Mouse (Mus musculus): ENCODE measurements around the gene Sh3kbp1. TPM values are rescaled to one million over a fixed set of nuclear protein-coding genes. Genes with fewer than 3 reads are reported as not detected.
"Not testable (repeated sequence)": the region's sequence is repeated elsewhere in the genome, so short reads cannot be mapped to it uniquely, and the experiment has no call there.

Gene Sh3kbp1
- 134 and 139 TPM in 2 replicates for polyA plus RNA-seq (2012; ENCODE audit: insufficient read depth, insufficient read length, missing spikeins)

- Histone ChIP-seq H3K4me1 (ENCODE audit: control insufficient read depth, insufficient read depth, low read length) (peaks cover 7% of the 10 kb centered on the region), H3K27ac (ENCODE audit: insufficient read depth, low read depth, low read length) (peak within 1 kb of the TSS; percentile 71), H3K4me3 (ENCODE audit: insufficient read depth, low read length) (peak within 1 kb of the TSS; percentile 92)
- no peak for TF ChIP-seq POLR2A (IDR thresholded peaks at IDR 0.05; ENCODE audit: borderline replicate concordance, low read depth, low read length)
- no peak for TF ChIP-seq CTCF (IDR thresholded peaks at IDR 0.05; ENCODE audit: low read depth, low read length)
Observed at GRCm38 (mm10) chrX:159626907-159627587, at the start of gene Sh3kbp1. Sh3kbp1 (plus strand) TSS chrX:159627272.

GRCm38 (mm10) chrX:159584738-159585137 is 42.3 kb upstream of the Sh3kbp1 start:
- not testable (repeated sequence) for H3K4me1 ChIP-seq (ENCODE audit: control insufficient read depth, insufficient read depth, low read length); H3K4me3 ChIP-seq (ENCODE audit: insufficient read depth, low read length); H3K27ac ChIP-seq (ENCODE audit: insufficient read depth, low read depth, low read length)

GRCm38 (mm10) chrX:159591633-159592032 is 35.4 kb upstream of the Sh3kbp1 start:
- no peak overlapping the region for H3K27ac ChIP-seq (ENCODE audit: insufficient read depth, low read depth, low read length)
- H3K4me3 ChIP-seq (ENCODE audit: insufficient read depth, low read length): no peak overlapping the region
- TF ChIP-seq POLR2A (IDR thresholded peaks at IDR 0.05; ENCODE audit: borderline replicate concordance, low read depth, low read length) (no peak), CTCF (IDR thresholded peaks at IDR 0.05; ENCODE audit: low read depth, low read length) (no peak)
- no peaks in the 10 kb centered on the region for H3K4me1 ChIP-seq (ENCODE audit: control insufficient read depth, insufficient read depth, low read length)

GRCm38 (mm10) chrX:159597502-159597901 is 29.6 kb upstream of the Sh3kbp1 start:
- Histone ChIP-seq H3K4me3 (ENCODE audit: insufficient read depth, low read length) (no peak overlapping the region), H3K4me1 (ENCODE audit: control insufficient read depth, insufficient read depth, low read length) (no peaks in the 10 kb centered on the region), H3K27ac (ENCODE audit: insufficient read depth, low read depth, low read length) (no peak overlapping the region)
- no peak for TF ChIP-seq CTCF (IDR thresholded peaks at IDR 0.05; ENCODE audit: low read depth, low read length)
- no peak for TF ChIP-seq POLR2A (IDR thresholded peaks at IDR 0.05; ENCODE audit: borderline replicate concordance, low read depth, low read length)

GRCm38 (mm10) chrX:159604832-159605231 is 22.2 kb upstream of the Sh3kbp1 start:
- TF ChIP-seq POLR2A (IDR thresholded peaks at IDR 0.05; ENCODE audit: borderline replicate concordance, low read depth, low read length) (no peak), CTCF (IDR thresholded peaks at IDR 0.05; ENCODE audit: low read depth, low read length) (no peak)
- Histone ChIP-seq H3K4me1 (ENCODE audit: control insufficient read depth, insufficient read depth, low read length) (no peaks in the 10 kb centered on the region), H3K4me3 (ENCODE audit: insufficient read depth, low read length) (no peak overlapping the region), H3K27ac (ENCODE audit: insufficient read depth, low read depth, low read length) (no peak overlapping the region)

- TF ChIP-seq CTCF (IDR thresholded peaks at IDR 0.05; ENCODE audit: low read depth, low read length): no peak
- no peak for TF ChIP-seq POLR2A (IDR thresholded peaks at IDR 0.05; ENCODE audit: borderline replicate concordance, low read depth, low read length)
- Histone ChIP-seq H3K4me3 (ENCODE audit: insufficient read depth, low read length) (no peak overlapping the region), H3K27ac (ENCODE audit: insufficient read depth, low read depth, low read length) (no peak overlapping the region), H3K4me1 (ENCODE audit: control insufficient read depth, insufficient read depth, low read length) (no peaks in the 10 kb centered on the region)
Observed at GRCm38 (mm10) chrX:159606936-159607335, 20.1 kb upstream of the Sh3kbp1 start.

- Histone ChIP-seq H3K27ac (ENCODE audit: insufficient read depth, low read depth, low read length) (no peak overlapping the region), H3K4me3 (ENCODE audit: insufficient read depth, low read length) (peak overlapping the region; percentile 53), H3K4me1 (ENCODE audit: control insufficient read depth, insufficient read depth, low read length) (peaks cover 7% of the 10 kb centered on the region)
- TF ChIP-seq POLR2A (IDR thresholded peaks at IDR 0.05; ENCODE audit: borderline replicate concordance, low read depth, low read length) (no peak), CTCF (IDR thresholded peaks at IDR 0.05; ENCODE audit: low read depth, low read length) (no peak)
Observed at GRCm38 (mm10) chrX:159626208-159626906, 715 bp upstream of the Sh3kbp1 start.

GRCm38 (mm10) chrX:159627588-159628566 is 805 bp downstream of the Sh3kbp1 start:
- TF ChIP-seq CTCF (IDR thresholded peaks at IDR 0.05; ENCODE audit: low read depth, low read length) (no peak), POLR2A (IDR thresholded peaks at IDR 0.05; ENCODE audit: borderline replicate concordance, low read depth, low read length) (no peak)

GRCm38 (mm10) chrX:159628629-159629028 is 1.6 kb downstream of the Sh3kbp1 start:
- H3K4me1 ChIP-seq (ENCODE audit: control insufficient read depth, insufficient read depth, low read length): peaks cover 7% of the 10 kb centered on the region
- no peak for TF ChIP-seq CTCF (IDR thresholded peaks at IDR 0.05; ENCODE audit: low read depth, low read length)
- TF ChIP-seq POLR2A (IDR thresholded peaks at IDR 0.05; ENCODE audit: borderline replicate concordance, low read depth, low read length): no peak
- peak overlapping the region; percentile 92 for H3K4me3 ChIP-seq (ENCODE audit: insufficient read depth, low read length)
- H3K27ac ChIP-seq (ENCODE audit: insufficient read depth, low read depth, low read length): peak overlapping the region; percentile 30; the same call in 1 of the 2 replicates

More at GRCm38 (mm10) chrX:159627588-159628566, 805 bp downstream of the Sh3kbp1 start:
- peaks cover 7% of the 10 kb centered on the region for H3K4me1 ChIP-seq (ENCODE audit: control insufficient read depth, insufficient read depth, low read length)
- peak overlapping the region; percentile 71 for H3K27ac ChIP-seq (ENCODE audit: insufficient read depth, low read depth, low read length)
- peak overlapping the region; percentile 92 for H3K4me3 ChIP-seq (ENCODE audit: insufficient read depth, low read length)
